Mouse (Mus musculus): ENCODE measurements around the gene Usp21.

DNA sequence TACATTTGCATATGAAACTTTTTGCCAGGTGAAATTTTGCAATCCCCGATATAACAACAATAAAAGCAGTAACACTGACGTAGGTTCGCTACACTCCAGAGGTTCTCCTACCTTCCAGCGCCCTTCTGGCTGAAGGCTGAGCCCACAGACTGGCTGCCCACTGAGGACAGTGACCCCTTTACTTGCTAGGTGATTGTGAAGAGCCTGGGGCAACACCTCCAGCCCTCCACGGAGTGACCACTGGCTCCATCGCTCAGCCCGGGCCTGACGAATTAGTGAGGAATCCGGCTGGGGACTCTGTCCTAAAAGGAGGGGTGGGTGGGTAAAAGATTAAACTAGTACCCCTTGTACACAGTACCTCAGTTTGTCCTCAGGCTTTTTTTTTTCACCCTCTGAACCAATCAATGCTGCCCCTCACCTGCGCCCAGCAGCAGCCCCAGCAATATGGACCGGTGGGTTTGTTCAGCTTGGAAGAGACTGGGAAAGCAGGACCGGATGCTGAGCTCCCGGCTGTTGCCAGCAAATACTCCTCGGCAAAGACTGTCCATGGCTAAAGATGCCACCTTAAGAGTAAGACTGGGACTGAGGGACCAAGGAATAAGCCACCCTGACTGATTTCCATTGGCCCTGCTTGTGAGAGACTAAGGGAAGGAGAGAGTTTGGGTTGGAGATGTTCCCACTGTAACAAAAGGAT lies 8.6 kb downstream of the Usp21 start:
- no peak for TF ChIP-seq CTCF (IDR thresholded peaks at IDR 0.05; ENCODE audit: borderline replicate concordance, control insufficient read depth, extremely low read depth, insufficient read depth, low read length, poor library complexity)
- TF ChIP-seq POLR2A (IDR thresholded peaks at IDR 0.05; ENCODE audit: control insufficient read depth, extremely low read depth, insufficient read depth, low read length, poor library complexity): no peak

Data from thymus, adult 2 months (tissue).